Mouse (Mus musculus) midbrain, postnatal 0 days (tissue): ENCODE measurements at regions not wholly inside any gene's neighbourhood (a gene's known extent, or its start where the extent isn't known, plus 50 kb on each side); places are given as distances from the start of the nearest gene placed in this dataset.

Experiments
- ATAC-seq: fragments of 200-750 bp; cut with Nextera tagmentation; 2 replicates; pipeline ENCODE4 v1.8.0; 2017; ENCODE audit warnings: moderate number of reproducible peaks, mild to moderate bottlenecking, moderate TSS enrichment, moderate library complexity; ENCODE audit not compliant: low FRiP score
- DNase-seq: peaks from one replicate; pipeline ENCODE4 v3.0.0-alpha.2; 2015; ENCODE audit warnings: low spot score
- H3K27ac ChIP-seq: fragments of 300-500 bp; sonication (generic); 2 replicates; pipeline ENCODE4 v1.5.1; 2014; ENCODE audit warnings: low read depth, mild to moderate bottlenecking, low read length, mixed read lengths
- H3K27me3 ChIP-seq: fragments of 300-500 bp; sonication (generic); 2 replicates; pipeline ENCODE4 v1.6.1; 2014; ENCODE audit warnings: low read length, control low read depth, mixed read lengths; ENCODE audit not compliant: insufficient read depth
- H3K36me3 ChIP-seq: fragments of 300-500 bp; sonication (generic); 2 replicates; pipeline ENCODE4 v1.6.1; 2014; ENCODE audit warnings: low read length, control low read depth, mixed read lengths; ENCODE audit not compliant: insufficient read depth
- H3K4me1 ChIP-seq: fragments of 300-500 bp; sonication (generic); 2 replicates; pipeline ENCODE4 v1.6.1; 2014; ENCODE audit warnings: mild to moderate bottlenecking, control low read depth, antibody characterized with exemption, low read length, mixed read lengths; ENCODE audit not compliant: insufficient read depth
- H3K4me2 ChIP-seq: fragments of 300-500 bp; sonication (generic); 2 replicates; pipeline ENCODE4 v1.6.1; 2014; ENCODE audit warnings: low read depth, mild to moderate bottlenecking, low read length, mixed read lengths; ENCODE audit not compliant: poor library complexity, severe bottlenecking
- H3K4me3 ChIP-seq: fragments of 300-500 bp; sonication (generic); 2 replicates; pipeline ENCODE4 v1.5.1; 2014; ENCODE audit warnings: low read depth, mild to moderate bottlenecking, low read length, moderate library complexity
- H3K9ac ChIP-seq: fragments of 300-500 bp; sonication (generic); replicated peaks from 2 replicates; pipeline ENCODE4 v1.6.1; 2014; ENCODE audit warnings: mild to moderate bottlenecking, low read length, moderate library complexity, mixed read lengths; ENCODE audit not compliant: poor library complexity, severe bottlenecking
- H3K9me3 ChIP-seq: fragments of 300-500 bp; sonication (generic); 2 replicates; pipeline ENCODE4 v1.6.1; 2016; ENCODE audit warnings: low read length, control low read depth
- CTCF ChIP-seq: IDR thresholded peaks from 2 replicates; pipeline ENCODE4 v1.5.1; 2016; ENCODE audit warnings: antibody characterized with exemption, mild to moderate bottlenecking
- WGBS: fragments of 180-500 bp; shearing (Covaris S2); extraction: QIAGEN DNeasy Blood & Tissue Kit; methylation state at CpG from one replicate; pipeline ENCODE4 v1.1.7; 2014; 5-methylcytosine and 5-hydroxymethylcytosine counted together

- no peaks in the 10 kb centered on the region for H3K4me1 ChIP-seq
- DNase-seq (no peak), ATAC-seq (no peak)
- no peak overlapping the region for H3K4me3 ChIP-seq
- no peak overlapping the region for H3K4me2 ChIP-seq
- no peaks in the 10 kb centered on the region for H3K36me3 ChIP-seq
- no peak overlapping the region for H3K27ac ChIP-seq
- no peaks in the 10 kb centered on the region for H3K9me3 ChIP-seq
- H3K27me3 ChIP-seq = no peaks in the 10 kb centered on the region
- 45% methylated on average over 4 of the region's 4 CpGs for WGBS
- no peak for TF ChIP-seq CTCF
- H3K9ac ChIP-seq = no peak overlapping the region
Observed at GRCm38 (mm10) chr1:154292729-154293128, 91.7 kb downstream of the Zfp648 start.

GRCm38 (mm10) chr1:154296080-154296479 lies 95.1 kb downstream of the Zfp648 start:
- Histone ChIP-seq H3K27me3 (no peaks in the 10 kb centered on the region), H3K4me2 (no peak overlapping the region), H3K4me1 (no peaks in the 10 kb centered on the region; the same call in 1 of the 2 replicates), H3K27ac (no peak overlapping the region), H3K9me3 (no peaks in the 10 kb centered on the region), H3K4me3 (no peak overlapping the region), H3K9ac (no peak overlapping the region), H3K36me3 (no peaks in the 10 kb centered on the region)
- no peak for ATAC-seq
- 84% methylated on average over 8 of the region's 8 CpGs for WGBS
- DNase-seq = no peak
- no peak for TF ChIP-seq CTCF

GRCm38 (mm10) chr1:154299866-154300265 lies 98.9 kb downstream of the Zfp648 start:
- H3K4me3 ChIP-seq = no peak overlapping the region
- no peak overlapping the region for H3K4me2 ChIP-seq
- DNase-seq (peak; percentile 63), ATAC-seq (no peak)
- H3K4me1 ChIP-seq = no peaks in the 10 kb centered on the region; the same call in 1 of the 2 replicates
- WGBS = 68% methylated on average over 4 of the region's 4 CpGs
- H3K27ac ChIP-seq = no peak overlapping the region
- H3K9me3 ChIP-seq = no peaks in the 10 kb centered on the region
- H3K36me3 ChIP-seq = no peaks in the 10 kb centered on the region
- no peaks in the 10 kb centered on the region for H3K27me3 ChIP-seq
- TF ChIP-seq CTCF = no peak
- H3K9ac ChIP-seq = no peak overlapping the region

GRCm38 (mm10) chr1:154309650-154310049 lies 108.7 kb downstream of the Zfp648 start:
- Histone ChIP-seq H3K4me3 (no peak overlapping the region), H3K9ac (no peak overlapping the region), H3K4me2 (no peak overlapping the region), H3K9me3 (no peaks in the 10 kb centered on the region), H3K36me3 (no peaks in the 10 kb centered on the region), H3K27ac (no peak overlapping the region), H3K4me1 (no peaks in the 10 kb centered on the region), H3K27me3 (no peaks in the 10 kb centered on the region)
- no peak for ATAC-seq
- TF ChIP-seq CTCF = no peak
- no peak for DNase-seq
- 62% methylated on average over 2 of the region's 2 CpGs for WGBS
